Mouse (Mus musculus) fibroblast of lung, adult 2 months (primary cell): Measurements from ENCODE around the gene Olfml2b.

ENCODE experiments used
- DNase-seq: peaks from one replicate; pipeline ENCODE4 v3.0.0-alpha.2; 2011; ENCODE audit warnings: low read depth

Olfml2b gene

GRCm38 (mm10) chr1:170646606-170647287, 2.4 kb downstream of the Olfml2b start:
- DNase-seq, result no peak

DNA sequence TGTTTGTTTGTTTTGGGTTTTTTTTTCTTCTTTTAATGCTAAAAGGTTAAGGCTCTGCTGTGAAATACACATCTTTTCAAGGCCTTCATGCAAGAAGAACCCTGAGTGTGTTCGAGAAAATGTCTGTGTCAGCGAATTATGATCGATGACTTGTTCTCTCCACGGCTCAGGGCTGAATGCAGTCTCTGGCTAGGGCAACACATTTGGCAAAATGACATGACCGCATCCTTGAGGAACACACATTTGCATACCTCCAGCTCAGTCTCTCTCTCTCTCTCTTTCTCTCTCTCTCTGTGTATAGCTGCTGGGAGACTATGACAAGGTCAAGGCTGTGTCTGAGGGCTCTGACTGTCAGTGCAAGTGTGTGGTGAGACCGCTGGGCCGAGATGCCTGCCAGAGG, 3.0 kb downstream of the Olfml2b start:
- DNase-seq, result no peak

DNA sequence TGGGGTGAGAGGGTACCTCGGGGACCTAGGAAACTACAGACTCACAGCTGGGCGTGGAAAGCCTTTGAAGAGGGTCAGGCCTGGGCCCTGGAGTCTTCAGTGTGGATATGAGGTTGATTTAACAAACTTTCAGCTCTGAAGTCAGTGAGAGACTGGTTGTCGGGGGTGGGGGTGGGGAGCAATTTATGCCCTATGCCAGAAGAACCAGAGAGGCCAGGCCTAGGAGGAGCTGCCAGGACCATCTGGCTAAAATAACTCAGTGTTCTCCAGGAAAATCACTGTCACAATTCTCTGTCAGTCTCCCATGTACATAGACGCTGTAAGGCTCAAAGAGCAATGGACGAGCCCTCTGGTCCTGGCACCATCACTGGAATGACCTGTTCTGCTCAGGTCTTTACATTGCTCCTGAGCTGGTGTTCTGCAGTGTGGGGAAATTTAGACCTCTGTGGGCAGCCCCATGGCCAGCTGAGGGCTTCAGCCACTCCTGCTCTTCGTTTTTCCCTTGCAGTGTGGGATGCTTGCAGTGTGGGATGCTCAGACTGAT, 3.7 kb downstream of the Olfml2b start:
- no peak for DNase-seq

GRCm38 (mm10) chr1:170651046-170651723, 6.9 kb downstream of the Olfml2b start:
- DNase-seq, result no peak

DNA sequence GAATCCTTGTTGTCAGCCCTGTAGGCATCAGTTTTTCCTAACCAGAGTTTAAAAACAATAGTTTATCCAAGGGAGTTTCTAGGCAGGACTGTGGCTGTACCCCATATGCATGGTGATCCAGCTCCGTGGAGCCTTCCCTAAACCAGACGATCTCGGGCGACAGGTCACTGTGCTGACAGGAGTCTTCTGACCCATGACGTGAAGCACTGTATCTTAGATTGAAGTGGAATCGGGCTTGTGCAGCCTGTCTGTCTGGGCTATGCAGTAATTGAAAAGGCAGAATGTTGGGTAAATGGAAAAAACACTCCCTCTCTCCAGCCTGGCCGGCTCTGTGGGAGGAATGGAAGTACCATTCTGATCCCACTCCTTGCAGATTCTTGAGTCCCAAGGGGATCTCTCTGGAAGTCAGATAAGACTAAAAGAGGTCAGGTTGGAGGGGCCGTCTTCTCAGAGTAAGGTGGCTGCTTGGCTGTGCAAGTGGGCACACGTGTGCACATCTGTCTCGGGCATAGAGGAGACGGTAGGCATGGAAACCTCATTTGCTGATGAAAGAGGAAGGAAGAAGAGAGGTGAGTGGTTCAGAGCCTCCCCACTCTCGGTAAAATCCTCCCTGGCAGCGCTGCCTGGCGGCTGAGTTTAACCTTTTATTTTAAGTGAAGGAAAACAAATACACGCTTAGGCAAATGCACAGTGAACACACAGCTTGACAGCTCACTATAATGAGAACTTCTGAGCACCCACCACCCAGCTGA, 7.8 kb downstream of the Olfml2b start:
- DNase-seq, result no peak

- no peak for DNase-seq
Measured at GRCm38 (mm10) chr1:170655280-170655917, 11.1 kb downstream of the Olfml2b start.

DNA sequence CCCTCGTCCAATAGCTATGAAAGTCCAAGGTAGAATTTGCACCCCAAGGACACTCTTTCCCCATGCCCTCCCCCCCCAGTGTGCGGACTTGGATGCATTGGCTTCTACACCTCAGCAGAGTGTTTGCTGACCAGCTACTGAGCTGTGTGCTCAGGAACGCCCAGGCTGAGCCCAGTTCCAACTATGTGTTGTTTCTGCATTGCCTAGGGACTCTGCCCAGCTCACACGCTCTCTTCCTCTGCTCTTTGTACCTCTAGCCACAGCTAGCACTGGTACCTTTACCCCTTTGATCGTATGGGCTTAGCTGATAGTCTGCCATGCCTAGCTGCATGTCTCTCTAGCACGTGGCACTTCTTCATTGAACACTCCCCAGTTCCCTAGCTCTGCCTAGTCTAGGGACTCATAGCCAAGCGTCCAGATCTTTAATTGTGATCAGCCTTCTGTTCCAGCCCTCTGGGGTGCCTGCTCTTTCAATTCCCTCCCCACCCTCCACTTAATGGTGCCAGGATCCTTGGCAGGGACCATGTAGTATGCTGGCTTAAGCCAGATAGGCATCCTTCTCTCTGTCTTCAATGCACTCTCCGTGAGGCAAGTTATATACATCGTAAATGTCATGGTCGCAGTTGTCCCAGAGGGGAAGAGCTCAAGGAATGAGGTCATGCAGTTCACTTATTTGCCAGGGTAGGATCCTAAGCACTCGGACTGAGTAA, 12.3 kb downstream of the Olfml2b start:
- DNase-seq, result no peak

DNA sequence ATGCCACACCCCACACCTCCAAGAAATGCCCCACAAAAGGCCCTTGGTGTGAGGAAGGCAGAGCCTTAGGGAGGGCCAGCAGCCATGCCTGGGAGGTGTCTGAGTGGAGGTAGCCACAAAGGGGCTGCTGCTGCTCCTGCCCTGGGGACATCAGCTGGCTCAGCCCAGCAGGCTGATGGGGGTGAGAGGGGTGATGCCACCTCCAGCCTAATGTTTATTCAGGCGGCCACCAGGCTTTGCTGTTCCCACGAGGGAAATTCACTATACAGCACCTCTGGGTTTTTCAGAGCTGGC, 12.8 kb downstream of the Olfml2b start:
- no peak for DNase-seq

DNA sequence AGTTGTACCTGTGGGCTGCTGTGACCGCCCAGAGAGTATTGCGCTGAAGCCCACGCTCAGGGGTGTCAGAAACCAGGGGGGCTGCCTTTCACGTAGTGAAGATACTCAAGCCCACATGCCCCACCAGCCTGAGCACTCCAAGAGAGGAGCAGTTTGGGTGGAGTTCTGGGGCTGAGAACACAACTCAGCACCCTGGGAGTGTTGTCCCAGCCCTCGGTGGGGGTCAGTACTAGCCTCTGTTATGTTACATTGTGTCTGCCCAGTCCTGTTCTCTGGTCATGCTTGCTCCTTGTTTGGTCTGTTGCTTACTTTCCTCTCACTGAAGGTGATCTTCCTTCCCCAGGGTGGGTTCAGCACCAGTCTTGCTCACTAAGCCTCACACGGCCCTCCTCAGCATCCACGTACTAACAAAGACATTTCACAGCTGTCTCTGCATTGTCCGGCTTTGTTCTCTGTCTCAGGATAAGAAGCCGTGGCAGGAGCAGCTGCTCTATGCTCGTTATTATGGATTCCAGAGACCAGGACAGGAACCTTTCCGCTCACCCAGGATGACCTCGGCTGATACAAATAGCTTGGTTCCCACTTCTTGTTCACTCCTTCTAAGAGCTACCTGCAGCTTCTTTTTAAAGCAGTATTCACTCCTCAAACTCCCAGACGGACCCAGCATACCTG, 13.4 kb downstream of the Olfml2b start:
- no peak for DNase-seq

- DNase-seq, result no peak
Measured at GRCm38 (mm10) chr1:170659260-170659659, 14.9 kb downstream of the Olfml2b start.

- no peak for DNase-seq
Measured at GRCm38 (mm10) chr1:170664620-170665185, 20.4 kb downstream of the Olfml2b start.

DNA sequence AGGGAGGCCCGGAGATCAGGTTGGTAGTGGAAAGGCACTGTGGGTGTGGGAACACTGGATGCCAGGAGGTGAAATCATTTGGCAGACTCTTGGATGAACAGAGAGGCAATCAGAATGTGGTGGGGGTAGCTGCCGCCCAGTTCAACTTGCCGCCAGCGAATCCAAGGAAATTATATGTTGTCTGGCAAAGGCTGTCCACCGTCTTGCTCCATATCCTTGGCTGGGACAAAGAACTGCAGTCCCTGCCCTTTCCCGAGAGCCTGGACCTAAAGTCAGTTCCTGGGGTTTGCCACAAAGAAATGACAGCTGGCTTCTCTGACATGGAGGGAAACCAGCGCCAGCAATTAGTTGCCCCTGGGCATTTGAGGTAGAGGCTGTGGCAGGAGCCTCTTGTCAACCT, 20.9 kb downstream of the Olfml2b start:
- DNase-seq, result no peak

DNA sequence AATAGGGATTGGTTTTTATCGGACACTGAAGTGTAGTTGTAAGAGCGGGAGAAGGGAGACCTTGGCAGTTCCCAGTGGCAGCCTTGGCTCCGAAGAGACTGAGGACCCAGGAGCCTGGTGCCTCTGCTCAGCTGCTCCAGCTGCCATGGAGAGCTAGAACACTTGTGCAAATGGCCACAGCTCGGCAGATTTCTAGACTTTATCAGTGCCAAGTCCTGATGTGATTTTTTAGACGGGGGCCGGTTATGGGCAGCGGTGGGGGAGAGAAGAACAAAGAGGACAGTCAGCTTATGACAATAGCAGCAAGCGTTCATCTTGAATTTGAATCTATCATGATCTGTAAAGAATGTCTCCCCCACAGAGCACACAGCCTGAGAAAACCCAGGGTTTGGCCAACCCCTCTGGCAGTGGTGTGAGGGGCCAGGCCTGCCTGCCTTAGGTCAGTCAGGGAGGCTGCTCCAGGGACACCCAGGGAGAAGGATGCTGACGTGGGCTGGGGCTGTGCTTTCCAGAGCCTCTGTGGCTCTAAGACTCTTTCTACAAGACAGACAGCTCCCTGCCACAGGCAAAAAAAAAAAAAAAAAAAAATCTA, 29.9 kb downstream of the Olfml2b start:
- DNase-seq, result no peak

DNA sequence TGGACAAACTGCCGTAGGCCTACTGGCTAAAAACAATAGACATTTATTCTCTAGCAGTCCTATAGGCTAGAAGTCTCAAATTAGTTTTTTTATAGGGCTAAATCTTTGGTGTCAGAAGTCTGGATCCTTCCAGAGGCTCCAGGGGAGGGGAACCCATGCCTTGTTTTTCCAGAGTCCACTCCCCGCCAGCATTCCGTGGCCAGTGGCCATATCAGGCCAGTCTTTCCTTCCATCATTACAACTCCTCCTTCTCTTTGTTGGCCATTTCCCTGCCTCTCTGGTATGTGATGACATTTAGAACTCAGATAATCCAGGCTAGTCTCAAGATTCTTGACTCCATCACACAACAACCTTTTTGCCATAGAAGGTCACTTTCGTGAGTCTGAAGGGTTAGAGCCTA, 33.3 kb downstream of the Olfml2b start:
- DNase-seq, result no peak

DNA sequence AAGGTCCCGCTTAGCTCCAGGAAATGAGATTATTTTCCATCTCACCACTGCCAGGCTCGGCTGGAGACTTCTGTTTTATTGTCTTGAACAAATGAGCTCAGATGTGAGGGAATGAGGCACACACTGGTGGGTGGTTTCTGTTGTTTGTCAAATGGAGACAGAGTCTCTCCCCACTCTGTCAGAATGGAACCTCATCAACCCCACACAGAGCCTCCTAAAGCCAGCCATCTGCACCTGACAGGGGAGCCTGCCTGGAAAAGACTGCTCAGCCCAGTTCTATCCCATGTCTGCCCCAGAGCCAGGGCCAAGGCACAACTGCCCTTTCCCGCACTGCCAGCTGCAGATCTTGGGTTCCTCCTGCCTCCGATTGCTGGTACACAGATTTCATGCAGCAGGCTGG, 34.5 kb downstream of the Olfml2b start:
- no peak for DNase-seq

GRCm38 (mm10) chr1:170679624-170680023, 35.3 kb downstream of the Olfml2b start:
- no peak for DNase-seq

- DNase-seq, result no peak
Measured at GRCm38 (mm10) chr1:170683863-170684262, 39.5 kb downstream of the Olfml2b start.

- no peak for DNase-seq
Measured at GRCm38 (mm10) chr1:170689773-170690172, 45.4 kb downstream of the Olfml2b start.

GRCm38 (mm10) chr1:170691301-170691700, 47.0 kb downstream of the Olfml2b start:
- no peak for DNase-seq

- no peak for DNase-seq
Measured at GRCm38 (mm10) chr1:170694821-170695291, 50.5 kb downstream of the Olfml2b start.
